Mouse (Mus musculus) ES-Bruce4 (cell line): ENCODE results near the gene Polk. TPM values are rescaled to one million over a fixed set of nuclear protein-coding genes. Genes with fewer than 3 reads are reported as not detected.

ENCODE experiments used
- H3K27ac ChIP-seq: 2 replicates; pipeline ENCODE4 v1.5.1; 2012; ENCODE audit warnings: low read length, inconsistent platforms; ENCODE audit not compliant: insufficient read depth
- H3K27me3 ChIP-seq: 2 replicates; pipeline ENCODE4 v1.6.1; 2012; ENCODE audit warnings: mild to moderate bottlenecking, low read length, inconsistent platforms; ENCODE audit not compliant: control insufficient read depth, poor library complexity, insufficient read depth, severe bottlenecking
- H3K36me3 ChIP-seq: 2 replicates; pipeline ENCODE4 v1.6.1; 2012; ENCODE audit warnings: inconsistent platforms, mild to moderate bottlenecking, low read length, moderate library complexity; ENCODE audit not compliant: control insufficient read depth, poor library complexity, insufficient read depth, severe bottlenecking
- H3K4me1 ChIP-seq: one replicate; pipeline ENCODE4 v1.8.1; 2011; ENCODE audit warnings: low read length; ENCODE audit not compliant: control insufficient read depth, insufficient read depth
- H3K4me3 ChIP-seq: 2 replicates; pipeline ENCODE4 v1.5.1; 2011; ENCODE audit warnings: low read depth, mild to moderate bottlenecking, low read length
- H3K9ac ChIP-seq: 2 replicates; pipeline ENCODE4 v1.6.1; 2012; ENCODE audit warnings: low read depth, mild to moderate bottlenecking, inconsistent platforms; ENCODE audit not compliant: poor library complexity, severe bottlenecking
- H3K9me3 ChIP-seq: replicated peaks from 2 replicates; pipeline ENCODE4 v1.6.1; 2012; ENCODE audit warnings: mild to moderate bottlenecking, low read length, inconsistent platforms; ENCODE audit not compliant: control insufficient read depth, poor library complexity, insufficient read depth, severe bottlenecking
- CTCF ChIP-seq: IDR thresholded peaks from one replicate; pipeline ENCODE4 v1.8.1; 2011; ENCODE audit warnings: low read depth, low read length
- EP300 ChIP-seq: IDR thresholded peaks from 2 replicates; pipeline ENCODE4 v1.6.1; 2011; ENCODE audit warnings: low read depth, low read length; ENCODE audit not compliant: insufficient read depth
- POLR2A ChIP-seq: IDR thresholded peaks from one replicate; pipeline ENCODE4 v1.8.1; 2011; ENCODE audit warnings: low read length; ENCODE audit not compliant: insufficient read depth
- polyA plus RNA-seq: library from polyadenylated mRNA; stranded (reverse); fragments of >200 nt; gene quantifications from 2 replicates; pipeline ENCODE4 v1.2.4, GENCODE M21; 2011; ENCODE audit warnings: low read depth; ENCODE audit not compliant: missing spikeins, insufficient read depth, insufficient read length

Gene Polk
- polyA plus RNA-seq, 1 experiment: 72.5 TPM

DNA sequence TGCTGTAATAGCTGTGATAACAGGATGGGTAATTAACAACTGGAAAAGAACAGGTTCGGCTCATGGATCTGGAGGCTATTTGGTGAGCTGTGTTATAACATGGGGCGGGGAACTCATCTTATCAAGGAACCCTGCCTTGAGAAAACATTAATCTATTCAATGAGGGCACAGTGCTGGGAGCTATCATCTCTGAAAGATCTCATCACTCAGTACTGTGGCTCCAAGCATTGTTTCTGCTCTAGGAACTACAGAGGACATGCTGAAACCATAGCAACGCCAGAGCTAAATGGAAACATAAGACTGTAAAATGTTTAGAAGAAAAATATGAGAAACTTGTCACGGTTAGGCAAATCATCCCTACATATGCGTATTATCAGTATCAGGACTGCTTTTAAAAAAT is 84.4 kb downstream of the Polk start:
- Histone ChIP-seq H3K9ac (no peak overlapping the region), H3K36me3 (no peaks in the 10 kb centered on the region), H3K4me3 (no peak overlapping the region), H3K27ac (no peak overlapping the region), H3K9me3 (no peaks in the 10 kb centered on the region), H3K4me1 (no peaks in the 10 kb centered on the region), H3K27me3 (no peaks in the 10 kb centered on the region)
- TF ChIP-seq POLR2A (no peak), CTCF (no peak), EP300 (no peak)

DNA sequence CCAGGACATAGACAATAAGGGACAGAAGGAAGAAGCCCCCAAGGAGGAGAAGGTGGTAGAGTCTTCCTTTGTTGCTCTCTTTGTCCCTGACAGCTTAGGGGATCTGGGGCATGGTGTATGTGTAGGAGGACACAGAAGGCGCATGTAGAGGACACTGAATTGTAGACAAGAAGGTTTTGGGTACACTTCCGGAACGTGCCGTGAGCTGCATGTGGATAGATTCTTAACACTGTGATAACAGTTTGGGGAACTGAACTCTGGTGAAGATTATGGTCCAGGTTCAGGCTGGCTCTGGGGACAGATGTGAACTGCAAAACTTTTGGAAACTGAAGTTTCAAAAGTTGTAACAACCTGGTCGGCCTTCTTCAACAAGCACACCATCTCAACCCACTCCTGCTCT is 84.8 kb downstream of the Polk start:
- no peaks in the 10 kb centered on the region for H3K9me3 ChIP-seq
- H3K4me3 ChIP-seq: no peak overlapping the region
- H3K27me3 ChIP-seq: no peaks in the 10 kb centered on the region
- H3K9ac ChIP-seq: no peak overlapping the region
- H3K4me1 ChIP-seq: no peaks in the 10 kb centered on the region
- H3K27ac ChIP-seq: no peak overlapping the region
- no peak for TF ChIP-seq CTCF
- TF ChIP-seq EP300: no peak
- no peak for TF ChIP-seq POLR2A
- no peaks in the 10 kb centered on the region for H3K36me3 ChIP-seq

DNA sequence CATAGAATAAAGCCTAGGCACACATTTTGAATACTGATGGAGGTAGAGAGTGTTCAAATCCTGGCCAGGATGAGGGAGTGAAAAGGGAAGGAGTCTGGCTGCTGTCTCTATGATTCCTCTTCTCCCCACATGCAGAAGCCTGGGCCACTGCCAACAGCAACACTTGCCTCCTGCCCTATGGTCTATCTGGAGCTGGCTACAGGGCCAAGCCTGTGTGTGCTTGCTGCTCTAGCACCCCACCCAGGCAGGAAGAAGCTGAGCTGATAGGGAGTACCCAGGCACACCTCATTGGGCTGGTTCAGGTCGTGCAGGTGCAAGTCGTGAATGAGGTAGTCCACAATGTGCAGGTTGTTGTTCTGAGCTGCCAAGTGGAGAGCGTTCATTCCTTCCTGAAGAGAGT is 88.1 kb downstream of the Polk start:
- Histone ChIP-seq H3K36me3 (no peaks in the 10 kb centered on the region), H3K9me3 (no peaks in the 10 kb centered on the region), H3K4me3 (no peak overlapping the region), H3K27me3 (no peaks in the 10 kb centered on the region), H3K4me1 (no peaks in the 10 kb centered on the region), H3K9ac (no peak overlapping the region), H3K27ac (no peak overlapping the region)
- no peak for TF ChIP-seq CTCF
- TF ChIP-seq EP300: no peak
- TF ChIP-seq POLR2A: no peak

DNA sequence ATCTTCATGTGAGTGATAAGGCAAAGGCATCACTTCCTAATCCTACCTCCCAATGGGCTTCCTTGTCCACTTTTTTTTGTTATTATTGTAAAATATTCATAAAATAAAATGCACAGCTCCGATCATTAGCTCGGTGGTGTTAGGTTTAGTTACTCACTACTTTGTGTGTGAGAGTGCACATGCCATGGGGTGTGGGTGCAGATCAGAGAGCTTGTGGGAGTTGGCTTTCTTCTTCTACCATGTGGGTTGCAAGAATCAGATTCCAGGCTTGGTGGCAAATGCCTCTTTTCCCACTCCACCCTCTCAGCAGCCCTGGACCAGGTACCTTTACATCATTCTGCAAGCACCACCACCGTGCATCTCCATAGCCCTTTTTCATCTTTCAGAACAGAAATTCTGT is 89.8 kb downstream of the Polk start:
- Histone ChIP-seq H3K36me3 (no peaks in the 10 kb centered on the region), H3K4me1 (no peaks in the 10 kb centered on the region), H3K4me3 (no peak overlapping the region), H3K9me3 (no peaks in the 10 kb centered on the region), H3K27ac (no peak overlapping the region), H3K27me3 (no peaks in the 10 kb centered on the region), H3K9ac (no peak overlapping the region)
- TF ChIP-seq POLR2A (no peak), CTCF (no peak), EP300 (no peak)

DNA sequence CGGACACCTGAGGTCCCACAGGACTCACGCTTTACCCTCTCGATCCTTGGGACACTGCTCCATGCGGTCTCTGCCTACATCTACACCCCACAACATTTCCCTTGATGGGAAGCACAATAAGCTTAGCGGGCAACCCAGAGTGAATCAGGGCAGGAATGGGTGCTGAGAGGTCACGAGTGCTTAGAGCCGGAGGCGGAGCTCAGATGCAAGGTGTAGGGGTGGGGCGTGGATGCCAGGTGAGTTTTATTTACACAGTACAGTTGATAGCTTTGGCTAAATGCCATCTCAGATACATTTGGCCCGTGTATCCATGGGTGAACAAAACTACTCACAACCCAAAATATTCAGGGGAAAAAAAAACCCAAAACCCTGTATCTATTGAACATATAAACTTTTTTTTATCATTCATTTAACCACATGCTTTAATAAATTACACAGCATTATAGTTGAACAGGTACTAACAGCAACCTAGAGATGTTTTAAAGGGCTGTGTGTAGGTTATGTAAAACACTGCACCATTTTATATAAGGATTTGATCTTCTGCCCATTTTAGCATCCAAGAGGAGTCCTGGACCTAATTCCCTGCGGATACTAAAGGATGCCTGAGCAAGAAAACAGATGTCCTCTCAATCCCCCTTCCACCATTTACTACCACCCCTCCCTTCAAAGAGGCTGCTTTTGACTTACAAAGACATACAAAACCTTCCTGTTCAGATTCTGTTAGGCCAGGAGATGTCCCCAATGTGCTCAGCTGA is 90.8 kb downstream of the Polk start:
- no peak overlapping the region for H3K27ac ChIP-seq
- H3K4me1 ChIP-seq: no peaks in the 10 kb centered on the region
- TF ChIP-seq POLR2A: no peak
- TF ChIP-seq EP300: no peak
- TF ChIP-seq CTCF: no peak
- no peaks in the 10 kb centered on the region for H3K9me3 ChIP-seq
- H3K36me3 ChIP-seq: no peaks in the 10 kb centered on the region
- no peaks in the 10 kb centered on the region for H3K27me3 ChIP-seq
- no peak overlapping the region for H3K4me3 ChIP-seq
- H3K9ac ChIP-seq: no peak overlapping the region

DNA sequence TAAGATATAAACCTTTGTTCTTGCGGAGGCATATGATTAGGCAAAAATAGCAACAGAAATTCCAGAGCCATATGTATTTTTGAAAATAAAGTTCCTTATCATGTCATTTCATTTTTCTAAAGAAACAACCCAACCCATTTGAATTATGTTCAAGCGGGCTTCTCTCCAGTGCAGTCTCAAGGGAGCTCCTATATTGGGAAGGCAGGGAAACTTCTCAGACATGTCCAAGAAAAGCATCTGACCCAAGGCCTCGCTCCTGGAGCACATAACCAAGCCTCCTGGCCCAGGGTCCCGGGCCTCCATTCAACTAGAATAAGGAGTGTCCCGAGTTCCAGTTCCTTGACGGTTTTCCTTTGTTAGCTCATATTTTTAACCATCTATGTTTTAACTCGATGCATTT is 91.5 kb downstream of the Polk start:
- H3K4me1 ChIP-seq: no peaks in the 10 kb centered on the region
- no peak overlapping the region for H3K4me3 ChIP-seq
- H3K27me3 ChIP-seq: no peaks in the 10 kb centered on the region
- H3K27ac ChIP-seq: no peak overlapping the region
- H3K36me3 ChIP-seq: no peaks in the 10 kb centered on the region
- no peaks in the 10 kb centered on the region for H3K9me3 ChIP-seq
- TF ChIP-seq POLR2A: no peak
- no peak for TF ChIP-seq CTCF
- no peak for TF ChIP-seq EP300
- no peak overlapping the region for H3K9ac ChIP-seq
